Mouse (Mus musculus) adrenal gland, postnatal 14 days (tissue): ENCODE measurements around the gene Cebpzos. TPM values are rescaled to one million over a fixed set of nuclear protein-coding genes. Genes with fewer than 3 reads are reported as not detected.

Experiments used
- DNase-seq: peaks from one replicate; pipeline ENCODE4 v3.0.0; 2021; ENCODE audit warnings: mixed read lengths
- total RNA-seq: library from RNA; stranded (reverse); gene quantifications from 2 replicates; pipeline ENCODE4 v1.2.3, GENCODE M21; 2021

Cebpzos gene
- total RNA-seq, 1 experiment from 2014 or later: 37.6 TPM

- DNase-seq: no peak
Observed at GRCm38 (mm10) chr17:78937229-78937853, 21.0 kb downstream of the Cebpzos start.

- no peak for DNase-seq
Observed at GRCm38 (mm10) chr17:78938927-78939326, 22.6 kb downstream of the Cebpzos start.

- DNase-seq: no peak
Observed at GRCm38 (mm10) chr17:78942579-78942978, 26.3 kb downstream of the Cebpzos start.

- DNase-seq: no peak
Observed at GRCm38 (mm10) chr17:78951225-78951624, 34.9 kb downstream of the Cebpzos start.

GRCm38 (mm10) chr17:78952070-78952469, 35.8 kb downstream of the Cebpzos start:
- DNase-seq: no peak

GRCm38 (mm10) chr17:78953240-78953639, 36.9 kb downstream of the Cebpzos start:
- no peak for DNase-seq

GRCm38 (mm10) chr17:78959473-78959872, 43.2 kb downstream of the Cebpzos start:
- no peak for DNase-seq

- no peak for DNase-seq
Observed at GRCm38 (mm10) chr17:78964387-78964786, 48.1 kb downstream of the Cebpzos start.

GRCm38 (mm10) chr17:78966092-78966883, 50.0 kb downstream of the Cebpzos start:
- no peak for DNase-seq

- no peak for DNase-seq
Observed at GRCm38 (mm10) chr17:78968500-78968899, 52.2 kb downstream of the Cebpzos start.

Other genes with a start within 250 kb of the Cebpzos start
- gene Strn, start 179.3 kb upstream of the Cebpzos start, total RNA-seq: 23.4 and 24.4 TPM in 2 replicates
- gene Heatr5b, start 81.1 kb upstream of the Cebpzos start, total RNA-seq: 29.8 and 31.5 TPM in 2 replicates
- 30.1 and 33.2 TPM in 2 replicates for gene Gpatch11, start 80.9 kb upstream of the Cebpzos start, total RNA-seq
- 20.6 and 23.3 TPM in 2 replicates for gene Eif2ak2, start 33.9 kb upstream of the Cebpzos start, total RNA-seq
- gene Sult6b1, start 9.5 kb upstream of the Cebpzos start, total RNA-seq: not detected in 2 replicates
- gene Cebpz, start 20.6 kb downstream of the Cebpzos start, total RNA-seq: 45.6 and 52.3 TPM in 2 replicates
- 41.8 and 45.7 TPM in 2 replicates for gene Ndufaf7, start 20.6 kb downstream of the Cebpzos start, total RNA-seq
- 35.5 and 39.6 TPM in 2 replicates for gene Prkd3, start 104.3 kb downstream of the Cebpzos start, total RNA-seq
- gene Qpct, start 135.4 kb downstream of the Cebpzos start, total RNA-seq: 9.2 and 13.0 TPM in 2 replicates